Mouse (Mus musculus) MN1 (cell line): Measurements from ENCODE around the gene Cd59b.
"Not testable (repeated sequence)": the region's sequence is repeated elsewhere in the genome, so short reads cannot be mapped to it uniquely, and the experiment has no call there.

Experiments
- DNase-seq: peaks from one replicate; pipeline ENCODE4 v3.0.0-alpha.2; 2016; ENCODE audit warnings: low spot score

Cd59b gene

DNA sequence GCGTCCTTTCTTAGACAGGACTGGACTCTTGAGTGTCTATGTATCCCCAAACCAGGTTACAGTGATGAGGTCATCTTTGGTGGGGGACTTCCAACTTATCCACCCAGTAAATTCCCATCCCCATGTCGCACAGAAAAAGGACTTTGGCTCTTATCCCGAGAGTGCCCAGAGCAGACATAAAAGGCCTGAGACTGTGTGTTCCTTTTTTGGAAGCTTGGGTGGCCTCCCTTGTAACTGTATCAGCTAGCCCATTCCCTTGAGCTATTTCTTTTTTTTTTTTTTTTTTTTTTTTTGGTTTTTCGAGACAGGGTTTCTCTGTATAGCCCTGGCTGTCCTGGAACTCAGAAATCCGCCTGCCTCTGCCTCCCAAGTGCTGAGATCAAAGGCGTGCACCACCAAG, 4.1 kb upstream of the Cd59b start, which contains the start of gene Gm10912:
Gm10912 (plus strand) TSS at position 301 of the 400 bp plus-strand sequence.
- DNase-seq = not testable (repeated sequence)

DNA sequence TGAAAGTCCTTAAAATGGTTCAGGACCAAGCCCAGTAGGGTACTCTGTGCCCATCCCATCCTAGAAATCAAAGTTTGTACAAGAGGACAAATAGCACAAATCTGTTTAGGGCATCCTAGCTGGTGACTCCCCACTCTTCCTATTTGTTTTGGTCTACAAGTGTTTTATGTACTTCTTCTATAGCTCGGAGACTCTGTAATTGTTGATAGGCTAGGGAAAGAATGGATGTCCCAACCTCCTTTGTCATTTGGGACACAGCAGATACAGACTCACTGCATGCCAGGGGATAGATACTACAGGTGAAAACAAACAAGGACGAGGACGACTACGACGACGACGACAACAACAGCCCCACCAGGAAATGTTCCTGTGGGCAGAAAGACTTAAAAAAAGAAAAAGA, 1.2 kb upstream of the Cd59b start, which contains the start of gene Gm10799:
Gm10799 (minus strand) TSS at position 101 of the 400 bp plus-strand sequence.
- DNase-seq = not testable (repeated sequence)

DNA sequence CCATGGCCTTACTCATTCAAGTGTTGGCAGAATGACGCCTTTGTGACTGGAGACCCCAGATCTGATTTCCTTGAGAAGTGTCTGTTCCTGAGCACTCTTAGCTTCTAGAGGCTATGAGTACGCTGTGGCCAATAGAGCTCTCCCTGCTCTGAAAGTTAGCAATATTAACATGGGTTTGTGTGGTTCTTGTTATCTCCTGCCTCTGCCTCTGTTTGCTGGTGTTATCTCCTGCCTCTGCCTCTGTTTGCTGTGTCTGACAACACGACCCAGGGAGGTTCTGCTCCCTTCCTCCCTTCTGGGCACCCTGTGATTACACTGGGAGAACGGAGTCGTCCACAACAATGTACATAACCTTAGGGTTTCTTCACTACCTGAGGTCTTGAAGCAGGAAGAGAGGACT, 8.6 kb downstream of the Cd59b start:
- not testable (repeated sequence) for DNase-seq

DNA sequence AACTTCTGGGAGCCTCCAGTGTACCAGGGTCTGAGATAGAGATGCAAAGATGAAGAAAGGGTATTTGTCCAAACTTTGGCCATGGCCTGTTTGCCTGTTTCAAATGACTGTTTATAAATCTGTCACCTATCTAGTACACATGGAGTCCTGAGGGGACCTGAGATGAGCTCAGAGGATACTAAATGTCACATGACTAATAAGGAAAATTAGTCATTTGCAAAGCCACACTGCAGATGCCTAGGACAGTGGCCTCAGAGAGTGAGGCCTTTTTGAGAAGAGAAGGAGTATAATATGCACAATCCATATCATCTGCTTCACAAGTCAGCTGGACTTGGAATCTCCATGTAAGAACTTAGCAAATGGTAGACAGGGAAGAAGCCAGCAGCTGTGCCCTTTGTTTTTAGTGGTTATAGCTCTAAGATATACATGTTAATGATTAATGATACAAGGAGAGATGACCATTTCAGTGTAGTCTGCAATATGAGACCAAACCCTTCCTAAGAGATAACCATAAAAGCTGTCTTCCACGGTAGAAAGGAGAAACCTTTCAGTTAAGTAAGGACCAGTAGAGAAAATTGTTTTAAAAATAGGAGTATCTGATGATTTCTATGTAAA, 11.9 kb downstream of the Cd59b start:
- DNase-seq = not testable (repeated sequence)

DNA sequence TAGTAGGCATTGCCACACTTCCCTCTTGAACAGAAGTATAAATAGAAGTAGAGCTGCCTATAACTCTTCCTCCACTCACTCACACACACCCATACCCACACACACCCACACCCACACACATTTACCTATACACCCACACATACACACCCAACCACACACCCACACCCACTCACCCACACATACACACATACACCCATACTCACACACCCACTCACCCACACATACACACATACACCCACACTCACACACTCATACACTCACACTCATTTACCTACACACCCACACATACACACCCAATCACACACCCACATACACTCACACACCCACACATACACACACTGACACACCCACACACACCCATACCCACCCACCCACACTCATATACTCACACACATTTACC, 12.8 kb downstream of the Cd59b start:
- no peak for DNase-seq

DNA sequence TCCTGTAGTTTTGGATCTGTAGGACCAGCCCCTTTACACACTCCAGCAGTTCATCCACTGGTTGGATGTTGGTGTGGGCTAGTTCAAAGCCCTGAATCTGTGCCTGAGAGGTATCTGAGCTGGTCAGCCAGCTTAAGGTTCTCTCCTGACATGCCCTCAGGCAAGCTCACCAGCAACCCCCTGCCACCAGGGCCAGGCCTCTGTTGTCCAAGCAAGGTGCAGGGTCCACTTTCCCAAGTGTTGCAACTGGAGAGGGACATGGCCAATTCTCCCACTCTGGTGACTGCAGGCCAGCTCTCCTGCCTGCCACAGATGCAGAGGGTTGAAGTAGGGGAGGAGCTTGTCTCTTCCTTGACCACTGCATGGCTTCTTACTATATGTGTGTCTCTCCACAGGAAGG, 14.4 kb downstream of the Cd59b start:
- not testable (repeated sequence) for DNase-seq

DNA sequence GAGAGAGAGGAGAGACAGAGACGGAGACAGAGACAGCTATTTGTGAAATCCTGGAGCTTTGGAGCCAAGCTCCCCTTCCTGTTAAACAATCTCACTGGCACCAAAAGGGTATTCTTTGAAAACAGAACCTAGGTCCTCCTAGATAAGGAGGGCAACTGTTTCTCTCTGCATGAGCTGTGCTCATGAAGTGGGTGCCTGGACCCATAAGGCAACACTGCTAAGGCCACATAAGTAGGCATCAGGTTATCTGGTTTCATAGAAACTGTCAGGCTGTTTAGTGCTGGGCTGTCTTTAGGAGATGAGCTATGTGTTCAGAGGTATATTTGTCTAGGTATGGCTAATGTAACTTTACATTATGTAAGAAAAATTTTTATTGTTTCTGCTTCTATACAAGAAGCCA, 17.9 kb downstream of the Cd59b start:
- not testable (repeated sequence) for DNase-seq

DNA sequence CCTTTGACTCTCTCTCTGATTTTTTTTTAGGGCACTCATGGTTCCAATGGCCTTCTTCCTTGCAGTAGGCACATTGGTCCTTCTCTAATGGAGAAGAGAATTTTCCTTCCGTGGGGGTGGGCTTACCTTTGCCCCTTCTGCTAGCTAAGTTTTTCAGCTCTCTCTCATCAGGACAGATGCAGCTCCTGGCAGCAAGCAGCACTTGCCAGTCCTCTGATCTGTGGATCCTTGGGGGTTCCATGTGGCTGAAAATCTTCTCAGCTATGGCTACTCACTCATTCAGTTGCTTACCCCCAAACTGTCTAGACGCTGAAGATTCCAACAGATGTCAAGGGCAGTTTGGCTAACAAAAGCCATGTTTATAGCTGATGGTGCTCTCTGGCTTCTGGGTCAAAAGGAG, 23.7 kb downstream of the Cd59b start:
- DNase-seq = no peak

DNA sequence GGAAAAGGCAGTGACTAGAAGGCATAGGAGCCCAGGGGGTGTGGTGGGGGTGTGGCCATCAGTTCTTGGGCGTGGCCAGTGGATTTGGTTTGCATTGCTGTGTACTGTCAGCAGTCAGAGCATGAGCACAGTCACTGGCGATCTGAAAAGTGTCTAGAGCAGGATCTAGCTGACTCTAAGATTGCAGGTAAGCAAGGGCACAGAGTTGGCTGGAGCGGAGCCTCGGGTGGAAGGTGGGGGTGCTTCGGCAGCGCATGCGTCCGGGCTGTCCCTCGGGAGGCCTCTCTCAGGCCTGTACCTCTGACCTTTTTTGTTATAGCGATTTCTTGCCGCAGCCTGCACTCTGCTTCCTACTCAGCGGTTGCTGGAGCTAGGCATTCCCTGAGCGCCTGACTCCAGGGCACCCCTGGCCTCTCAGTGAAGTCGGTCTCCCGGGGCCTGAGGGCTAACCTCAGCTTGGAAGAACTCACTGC, 26.1 kb downstream of the Cd59b start, which contains the start of gene Cd59a:
Cd59a (plus strand) TSS at position 61 of the 473 bp plus-strand sequence.
- DNase-seq = peak; percentile 80

DNA sequence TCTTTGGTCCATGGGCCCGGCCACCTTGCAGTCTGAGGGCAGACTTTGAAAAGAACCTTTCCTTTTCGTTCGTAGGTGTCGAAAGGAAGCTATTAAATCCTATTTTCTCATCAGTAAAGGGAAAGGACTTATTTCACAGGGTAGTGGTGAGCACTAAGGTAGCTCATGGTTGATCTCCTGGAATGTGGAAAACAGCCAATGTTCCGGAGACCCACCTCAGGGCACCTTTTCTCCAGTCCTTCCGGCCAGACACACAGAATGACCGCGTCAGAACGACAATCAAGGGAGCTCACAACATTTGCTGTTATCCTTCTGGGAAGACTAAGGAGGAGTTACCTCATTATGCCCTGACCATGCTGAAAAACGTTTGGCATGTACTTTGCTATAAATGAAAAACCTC, 26.6 kb downstream of the Cd59b start:
- DNase-seq = no peak

DNA sequence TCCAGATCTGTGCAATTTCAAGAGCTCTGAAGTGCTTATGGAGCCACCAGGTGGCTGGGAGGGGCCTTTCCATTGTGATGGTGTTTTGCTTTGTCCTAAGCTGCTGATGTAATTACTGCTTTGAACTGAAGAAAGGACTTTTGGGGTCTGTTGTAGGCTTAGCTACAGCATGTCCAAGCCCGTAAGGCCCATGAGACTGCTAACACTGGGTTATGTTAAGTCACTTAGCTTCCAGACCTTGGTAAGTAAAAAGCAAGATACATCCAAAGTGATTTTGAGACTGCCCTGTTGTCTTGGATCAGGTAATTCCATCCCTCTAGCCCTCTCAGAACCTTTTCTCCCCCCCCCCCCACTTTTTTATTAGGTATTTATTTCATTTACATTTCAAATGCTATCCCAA, 27.1 kb downstream of the Cd59b start:
- DNase-seq = not testable (repeated sequence)

DNA sequence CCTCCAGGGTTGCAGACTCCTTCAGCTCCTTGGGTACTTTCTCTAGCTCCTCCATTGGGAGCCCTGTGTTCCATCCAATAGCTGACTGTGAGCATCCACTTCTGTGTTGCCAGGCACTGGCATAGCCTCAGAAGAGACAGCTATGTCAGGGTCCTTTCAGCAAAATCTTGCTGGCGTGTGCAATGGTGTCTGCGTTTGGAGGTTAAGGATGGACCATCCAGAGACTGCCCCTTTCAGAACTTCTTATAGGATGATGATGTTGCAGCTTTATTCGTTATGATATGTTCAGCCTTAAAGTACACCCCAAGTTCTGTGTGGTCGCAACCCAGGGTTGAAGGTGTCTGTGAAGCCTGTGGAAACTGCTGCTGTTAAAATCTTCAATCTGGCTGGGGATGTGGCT, 27.7 kb downstream of the Cd59b start:
- not testable (repeated sequence) for DNase-seq

DNA sequence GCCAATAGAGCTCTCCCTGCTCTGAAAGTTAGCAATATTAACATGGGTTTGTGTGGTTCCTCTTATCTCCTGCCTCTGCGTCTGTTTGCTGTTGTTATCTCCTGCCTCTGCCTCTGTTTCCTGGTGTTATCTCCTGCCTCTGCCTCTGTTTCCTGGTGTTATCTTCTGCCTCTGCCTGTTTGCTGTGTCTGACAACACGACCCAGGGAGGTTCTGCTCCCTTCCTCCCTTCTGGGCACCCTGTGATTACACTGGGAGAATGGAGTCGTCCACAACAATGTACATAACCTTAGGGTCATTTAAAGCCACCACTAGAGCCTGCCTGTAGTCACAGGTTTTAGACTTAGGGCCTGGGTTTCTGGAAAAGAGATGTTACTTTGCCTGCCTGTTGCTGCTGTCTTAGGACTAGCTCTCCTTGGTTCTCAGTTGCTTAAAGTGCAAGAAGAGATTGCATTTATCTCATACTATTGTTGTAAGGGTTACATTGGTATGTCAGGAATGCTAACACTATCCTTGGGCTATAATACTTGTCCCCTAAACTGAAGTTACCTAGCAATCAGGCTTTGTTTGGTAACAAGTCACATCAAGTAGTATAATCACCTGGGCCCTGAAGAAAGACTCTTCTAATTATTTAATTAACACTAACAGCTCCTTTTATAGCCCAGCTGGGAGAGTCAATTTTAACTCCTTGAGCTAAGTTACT, 29.0 kb downstream of the Cd59b start:
- DNase-seq = no peak

DNA sequence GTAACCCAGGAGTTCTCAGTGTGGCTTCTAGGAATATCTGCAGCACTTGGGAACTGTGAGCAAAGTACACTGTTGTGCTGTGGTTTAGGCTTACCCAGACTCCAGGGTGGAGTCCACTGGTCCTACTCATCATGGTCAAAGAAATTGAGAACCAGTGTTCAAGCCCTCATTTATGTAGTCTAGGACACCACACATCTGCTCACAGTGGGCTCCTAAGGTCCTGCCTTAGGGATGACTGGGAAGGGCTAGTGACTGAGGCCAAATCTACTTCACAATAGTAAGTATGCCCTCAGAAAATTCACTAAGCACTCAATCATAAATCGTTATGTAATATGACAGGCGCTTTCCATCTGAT, 29.6 kb downstream of the Cd59b start:
- no peak for DNase-seq

DNA sequence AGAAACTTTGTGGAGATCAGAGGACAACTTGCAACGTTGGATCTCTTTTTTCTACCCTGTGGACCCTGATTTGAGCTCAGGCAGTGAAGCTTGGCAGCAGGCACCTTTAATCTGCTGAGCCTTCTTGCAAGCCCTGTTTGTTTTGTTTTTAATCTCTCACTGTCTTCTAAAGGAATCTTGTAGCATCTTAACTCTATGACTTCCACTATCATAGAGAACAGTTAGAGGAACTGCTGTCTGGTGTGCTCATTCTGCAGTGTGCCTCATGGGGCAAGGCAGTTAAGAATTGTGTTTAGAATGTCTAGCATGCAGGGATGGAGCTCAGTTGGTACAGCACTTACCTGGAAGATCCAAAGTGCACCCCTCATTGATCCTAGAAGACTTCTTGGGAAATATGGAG, 30.3 kb downstream of the Cd59b start:
- DNase-seq = no peak

DNA sequence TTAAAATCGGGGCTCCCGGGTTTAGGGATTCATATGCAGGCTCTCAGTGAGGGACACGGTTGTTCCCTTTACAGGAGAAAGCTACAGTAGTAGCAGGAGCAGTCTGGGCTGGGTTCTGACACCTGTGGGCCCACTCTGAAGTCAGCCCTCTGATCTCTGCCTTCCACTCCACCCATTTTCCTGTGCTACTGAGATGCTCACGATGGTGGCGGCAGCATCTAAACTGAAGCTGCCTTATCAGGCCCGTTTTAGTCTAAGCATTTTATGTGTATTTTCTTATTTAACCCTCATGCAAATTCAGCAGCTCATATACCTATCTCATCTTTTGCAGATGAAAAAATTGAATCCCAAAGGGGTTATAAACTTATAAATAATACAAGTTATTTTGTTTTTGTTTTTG, 35.2 kb downstream of the Cd59b start:
- no peak for DNase-seq

DNA sequence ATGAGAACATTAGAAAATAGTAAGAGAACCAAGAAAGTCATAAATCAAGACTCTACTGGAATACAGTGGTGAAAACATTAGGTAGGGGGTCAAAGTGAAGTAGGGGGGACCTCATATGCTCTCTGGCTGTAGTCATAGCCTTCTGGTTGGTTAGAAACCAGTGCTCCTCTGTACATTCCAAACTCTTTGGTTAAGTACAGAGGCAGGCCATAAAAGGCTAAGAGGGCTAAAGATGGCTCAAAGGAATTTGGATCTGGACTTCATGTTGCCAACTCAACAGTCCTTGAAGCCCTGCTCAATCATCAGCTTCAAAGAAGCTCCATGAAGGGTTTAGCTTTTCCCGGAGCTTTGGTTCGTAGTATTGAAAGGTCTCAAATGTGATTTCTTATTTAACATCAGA, 39.4 kb downstream of the Cd59b start:
- not testable (repeated sequence) for DNase-seq

DNA sequence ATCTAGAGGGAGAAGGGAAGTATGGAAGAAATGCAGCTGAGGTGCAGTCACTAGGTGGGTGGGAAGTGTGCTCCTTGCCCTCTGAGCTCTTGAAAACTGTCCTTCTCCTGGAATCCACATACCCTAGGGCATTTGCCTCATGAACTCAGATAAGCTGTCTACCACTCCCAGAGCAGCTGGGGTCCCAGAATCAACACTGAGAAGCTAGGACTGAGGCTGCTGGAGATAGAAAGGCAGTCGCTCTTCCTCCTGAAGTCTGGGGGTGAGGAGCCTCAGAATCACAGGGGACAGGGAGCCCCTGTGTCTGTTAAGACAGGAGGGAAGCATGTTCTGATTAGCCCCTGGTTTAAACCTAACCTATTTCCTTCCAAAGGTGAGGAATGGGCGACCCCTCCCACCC, 39.9 kb downstream of the Cd59b start:
- no peak for DNase-seq

DNA sequence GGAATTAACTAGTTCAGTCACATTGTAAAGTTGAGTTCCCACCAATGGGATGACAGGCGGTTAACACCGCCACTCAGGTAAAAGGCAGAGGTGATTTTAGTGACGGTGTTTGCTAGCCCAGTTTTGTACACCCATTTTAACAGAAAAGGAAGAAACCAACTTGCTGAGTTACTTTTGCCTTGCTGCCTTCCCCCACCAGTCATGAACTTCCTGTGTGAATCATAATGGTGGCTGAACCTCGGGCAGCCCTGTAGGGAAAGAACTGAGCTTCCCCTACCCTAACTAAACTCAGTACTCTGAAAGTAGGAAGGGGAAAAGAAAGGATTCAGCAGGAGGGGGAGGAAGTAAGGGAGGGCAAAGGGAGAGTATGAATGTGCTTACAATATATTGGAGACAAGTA, 40.4 kb downstream of the Cd59b start:
- no peak for DNase-seq

DNA sequence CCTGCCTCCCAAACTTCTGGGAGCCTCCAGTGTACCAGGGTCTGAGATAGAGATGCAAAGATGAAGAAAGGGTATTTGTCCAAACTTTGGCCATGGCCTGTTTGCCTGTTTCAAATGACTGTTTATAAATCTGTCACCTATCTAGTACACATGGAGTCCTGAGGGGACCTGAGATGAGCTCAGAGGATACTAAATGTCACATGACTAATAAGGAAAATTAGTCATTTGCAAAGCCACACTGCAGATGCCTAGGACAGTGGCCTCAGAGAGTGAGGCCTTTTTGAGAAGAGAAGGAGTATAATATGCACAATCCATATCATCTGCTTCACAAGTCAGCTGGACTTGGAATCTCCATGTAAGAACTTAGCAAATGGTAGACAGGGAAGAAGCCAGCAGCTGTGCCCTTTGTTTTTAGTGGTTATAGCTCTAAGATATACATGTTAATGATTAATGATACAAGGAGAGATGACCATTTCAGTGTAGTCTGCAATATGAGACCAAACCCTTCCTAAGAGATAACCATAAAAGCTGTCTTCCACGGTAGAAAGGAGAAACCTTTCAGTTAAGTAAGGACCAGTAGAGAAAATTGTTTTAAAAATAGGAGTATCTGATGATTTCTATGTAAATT, 41.6 kb downstream of the Cd59b start:
- DNase-seq = not testable (repeated sequence)

DNA sequence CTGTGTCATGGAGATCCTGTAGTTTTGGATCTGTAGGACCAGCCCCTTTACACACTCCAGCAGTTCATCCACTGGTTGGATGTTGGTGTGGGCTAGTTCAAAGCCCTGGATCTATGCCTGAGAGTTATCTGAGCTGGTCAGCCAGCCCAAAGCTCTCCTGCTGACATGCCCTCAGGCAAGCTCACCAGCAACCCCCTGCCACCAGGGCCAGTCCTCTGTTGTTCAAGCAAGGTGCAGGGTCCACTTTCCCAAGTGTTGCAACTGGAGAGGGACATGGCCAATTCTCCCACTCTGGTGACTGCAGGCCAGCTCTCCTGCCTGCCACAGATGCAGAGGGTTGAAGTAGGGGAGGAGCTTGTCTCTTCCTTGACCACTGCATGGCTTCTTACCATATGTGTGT, 43.9 kb downstream of the Cd59b start:
- not testable (repeated sequence) for DNase-seq

DNA sequence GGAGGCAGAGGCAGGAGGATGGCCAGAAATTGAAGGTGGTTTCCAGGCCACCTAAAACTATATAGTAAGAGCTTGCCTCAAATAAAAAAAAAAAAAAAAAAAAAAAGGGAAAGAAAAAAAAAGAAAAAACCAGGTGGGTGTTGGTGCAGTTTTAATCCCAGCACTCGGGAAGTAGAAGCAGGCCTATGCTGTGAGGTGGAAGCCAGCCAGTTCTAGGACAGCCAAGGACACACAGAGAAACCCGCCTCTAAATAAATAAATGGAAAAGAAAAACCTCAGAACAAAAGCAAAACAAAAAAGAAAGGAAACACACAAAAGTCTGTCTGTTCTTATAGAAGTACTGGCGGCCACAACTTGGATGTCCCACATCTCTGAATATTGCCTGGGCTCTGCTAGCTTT, 45.2 kb downstream of the Cd59b start:
- no peak for DNase-seq

DNA sequence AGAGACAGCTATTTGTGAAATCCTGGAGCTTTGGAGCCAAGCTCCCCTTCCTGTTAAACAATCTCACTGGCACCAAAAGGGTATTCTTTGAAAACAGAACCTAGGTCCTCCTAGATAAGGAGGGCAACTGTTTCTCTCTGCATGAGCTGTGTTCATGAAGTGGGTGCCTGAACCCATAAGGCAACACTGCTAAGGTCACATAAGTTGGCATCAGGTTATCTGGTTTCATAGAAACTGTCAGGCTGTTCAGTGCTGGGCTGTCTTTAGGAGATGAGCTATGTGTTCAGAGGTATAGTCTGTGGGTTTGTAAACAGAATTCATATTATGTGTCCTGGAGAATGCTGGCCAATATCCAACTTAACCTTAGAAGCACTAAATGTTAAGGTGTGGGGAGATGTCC, 47.5 kb downstream of the Cd59b start:
- DNase-seq = not testable (repeated sequence)
